Mouse (Mus musculus): ENCODE data around the gene Atp8a2. TPM values are rescaled to one million over a fixed set of nuclear protein-coding genes. Genes with fewer than 3 reads are reported as not detected.

The Atp8a2 gene
- polyA plus RNA-seq, 1 experiment, result 0.01 TPM

GRCm38 (mm10) chr14:59780391-59780790, 416.6 kb downstream of the Atp8a2 start:
- H3ac ChIP-seq (ENCODE audit: control insufficient read depth, insufficient read length), result no peak overlapping the region
- no peaks in the 10 kb centered on the region for H3K36me3 ChIP-seq (ENCODE audit: control insufficient read depth, insufficient read depth)
- no peak overlapping the region for H3K4me3 ChIP-seq
- H3K79me2 ChIP-seq (ENCODE audit: control insufficient read depth, insufficient read depth), result no peaks in the 10 kb centered on the region
- no peak for TF ChIP-seq CEBPB (IDR thresholded peaks at IDR 0.05; ENCODE audit: insufficient read depth, poor library complexity, severe bottlenecking)
- TF ChIP-seq MAX (IDR thresholded peaks at IDR 0.05; ENCODE audit: low read depth), result no peak
- no peak for TF ChIP-seq MYOD1 (IDR thresholded peaks at IDR 0.05; ENCODE audit: control insufficient read depth in 1 of 3, insufficient read length in 2 of 3, low read depth in 2 of 3)
- TF ChIP-seq TCF3 (IDR thresholded peaks at IDR 0.05; ENCODE audit: insufficient read length, low read depth), result no peak
- no peak for TF ChIP-seq MYOG (IDR thresholded peaks at IDR 0.05; ENCODE audit: control insufficient read depth in 1 of 3, insufficient read depth in 1 of 3, insufficient read length in 2 of 3, low read depth in 2 of 3)
- TF ChIP-seq USF1 (IDR thresholded peaks at IDR 0.05; ENCODE audit: low read depth), result no peak
- TF ChIP-seq POLR2AphosphoS2 (IDR thresholded peaks at IDR 0.05; ENCODE audit: insufficient read length, low read depth), result no peak
- TF ChIP-seq TCF12 (IDR thresholded peaks at IDR 0.05; ENCODE audit: insufficient read depth, poor library complexity, severe bottlenecking), result no peak
- no peak for TF ChIP-seq POLR2A (IDR thresholded peaks at IDR 0.05; ENCODE audit: insufficient read length, low read depth)
- no peak for TF ChIP-seq E2F4 (IDR thresholded peaks at IDR 0.05; ENCODE audit: insufficient read depth)
- no peak for TF ChIP-seq REST (IDR thresholded peaks at IDR 0.05; ENCODE audit: insufficient read depth, insufficient read length)
- TF ChIP-seq SRF (IDR thresholded peaks at IDR 0.05; ENCODE audit: control insufficient read depth, insufficient read length, low read depth), result no peak
- no peaks in the 10 kb centered on the region for H3K27me3 ChIP-seq (ENCODE audit: control insufficient read depth, insufficient read depth, insufficient read length)
- no peak overlapping the region for H3K4me2 ChIP-seq (ENCODE audit: low read depth)

- TF ChIP-seq CEBPB (IDR thresholded peaks at IDR 0.05; ENCODE audit: insufficient read depth, poor library complexity, severe bottlenecking) (no peak), MYOD1 (IDR thresholded peaks at IDR 0.05; ENCODE audit: control insufficient read depth in 1 of 3, insufficient read length in 2 of 3, low read depth in 2 of 3) (no peak), REST (IDR thresholded peaks at IDR 0.05; ENCODE audit: insufficient read depth, insufficient read length) (no peak), TCF3 (IDR thresholded peaks at IDR 0.05; ENCODE audit: insufficient read length, low read depth) (no peak), USF1 (IDR thresholded peaks at IDR 0.05; ENCODE audit: low read depth) (no peak), MYOG (IDR thresholded peaks at IDR 0.05; ENCODE audit: control insufficient read depth in 1 of 3, insufficient read depth in 1 of 3, insufficient read length in 2 of 3, low read depth in 2 of 3) (no peak), POLR2A (IDR thresholded peaks at IDR 0.05; ENCODE audit: insufficient read length, low read depth) (no peak), MAX (IDR thresholded peaks at IDR 0.05; ENCODE audit: low read depth) (no peak), POLR2AphosphoS2 (IDR thresholded peaks at IDR 0.05; ENCODE audit: insufficient read length, low read depth) (no peak), E2F4 (IDR thresholded peaks at IDR 0.05; ENCODE audit: insufficient read depth) (no peak)
- H3K4me2 ChIP-seq (ENCODE audit: low read depth), result no peak overlapping the region
- no peak overlapping the region for H3ac ChIP-seq (ENCODE audit: control insufficient read depth, insufficient read length)
- no peaks in the 10 kb centered on the region for H3K79me2 ChIP-seq (ENCODE audit: control insufficient read depth, insufficient read depth)
- peaks cover 30% of the 10 kb centered on the region for H3K27me3 ChIP-seq (ENCODE audit: control insufficient read depth, insufficient read depth, insufficient read length)
- no peak overlapping the region for H3K4me3 ChIP-seq
- no peaks in the 10 kb centered on the region for H3K36me3 ChIP-seq (ENCODE audit: control insufficient read depth, insufficient read depth)
Observed at GRCm38 (mm10) chr14:59762227-59762626, 434.8 kb downstream of the Atp8a2 start.

GRCm38 (mm10) chr14:59759900-59760493, 437.0 kb downstream of the Atp8a2 start:
- peaks cover 21% of the 10 kb centered on the region for H3K27me3 ChIP-seq (ENCODE audit: control insufficient read depth, insufficient read depth, insufficient read length)
- H3K4me3 ChIP-seq, result no peak overlapping the region
- no peaks in the 10 kb centered on the region for H3K79me2 ChIP-seq (ENCODE audit: control insufficient read depth, insufficient read depth)
- TF ChIP-seq TCF12 (IDR thresholded peaks at IDR 0.05; ENCODE audit: insufficient read depth, poor library complexity, severe bottlenecking) (no peak), E2F4 (IDR thresholded peaks at IDR 0.05; ENCODE audit: insufficient read depth) (no peak), TCF3 (IDR thresholded peaks at IDR 0.05; ENCODE audit: insufficient read length, low read depth) (no peak), MYOG (IDR thresholded peaks at IDR 0.05; ENCODE audit: control insufficient read depth in 1 of 3, insufficient read depth in 1 of 3, insufficient read length in 2 of 3, low read depth in 2 of 3) (no peak), USF1 (IDR thresholded peaks at IDR 0.05; ENCODE audit: low read depth) (no peak), MAX (IDR thresholded peaks at IDR 0.05; ENCODE audit: low read depth) (no peak), POLR2A (IDR thresholded peaks at IDR 0.05; ENCODE audit: insufficient read length, low read depth) (no peak), CEBPB (IDR thresholded peaks at IDR 0.05; ENCODE audit: insufficient read depth, poor library complexity, severe bottlenecking) (no peak), REST (IDR thresholded peaks at IDR 0.05; ENCODE audit: insufficient read depth, insufficient read length) (no peak)
- H3ac ChIP-seq (ENCODE audit: control insufficient read depth, insufficient read length), result no peak overlapping the region
- H3K36me3 ChIP-seq (ENCODE audit: control insufficient read depth, insufficient read depth), result no peaks in the 10 kb centered on the region
- no peak overlapping the region for H3K4me2 ChIP-seq (ENCODE audit: low read depth)

- TF ChIP-seq MYOG (IDR thresholded peaks at IDR 0.05; ENCODE audit: control insufficient read depth in 1 of 3, insufficient read depth in 1 of 3, insufficient read length in 2 of 3, low read depth in 2 of 3) (no peak), E2F4 (IDR thresholded peaks at IDR 0.05; ENCODE audit: insufficient read depth) (no peak), REST (IDR thresholded peaks at IDR 0.05; ENCODE audit: insufficient read depth, insufficient read length) (no peak), MYOD1 (IDR thresholded peaks at IDR 0.05; ENCODE audit: control insufficient read depth in 1 of 3, insufficient read length in 2 of 3, low read depth in 2 of 3) (no peak), MAX (IDR thresholded peaks at IDR 0.05; ENCODE audit: low read depth) (no peak)
- Histone ChIP-seq H3K79me2 (ENCODE audit: control insufficient read depth, insufficient read depth) (no peaks in the 10 kb centered on the region), H3K4me3 (no peak overlapping the region), H3ac (ENCODE audit: control insufficient read depth, insufficient read length) (no peak overlapping the region), H3K4me2 (ENCODE audit: low read depth) (no peak overlapping the region), H3K36me3 (ENCODE audit: control insufficient read depth, insufficient read depth) (no peaks in the 10 kb centered on the region), H3K27me3 (ENCODE audit: control insufficient read depth, insufficient read depth, insufficient read length) (peaks cover 21% of the 10 kb centered on the region)
Observed at GRCm38 (mm10) chr14:59759196-59759839, 437.7 kb downstream of the Atp8a2 start.

Measured in myocyte (in vitro differentiated cells).